8 mouse cellular contexts compared by ENCODE assay signal in genomic region chr10:22644171-22644570, GRCm38 (mm10). TPM values are rescaled to one million over a fixed set of nuclear protein-coding genes. Genes with fewer than 3 reads are reported as not detected.
A peak's percentile ranks its signal among the peaks of the same experiment; 100 is the strongest.
DNase-seq lines count a peak whose midpoint lies in the region; ATAC-seq and TF ChIP-seq lines count a peak whose summit lies in the region.

No protein-coding gene starts in this region.

- TF ChIP-seq CTCF in gastrocnemius, adult 2 months (IDR thresholded peaks at IDR 0.05) = no peak
- TF ChIP-seq CTCF in lung, embryonic 14.5 days (IDR thresholded peaks at IDR 0.05; ENCODE audit: low read depth) = no peak

- H3K27ac ChIP-seq in gastrocnemius, adult 2 months = peak overlapping the region; percentile 98
- H3K27ac ChIP-seq in lung, embryonic 14.5 days (ENCODE audit: low read depth) = 0 out of 2 replicates have a peak overlapping the region, but pooled peaks have one; percentile 37
- peak overlapping the region; percentile 2; the same call in 1 of the 2 replicates for H3K27ac ChIP-seq in midbrain, embryonic 16.5 days (ENCODE audit: low read length)

- peak; percentile 68 for DNase-seq in gastrocnemius, adult 2 months
- no peak for DNase-seq in gastrocnemius, postnatal 10 days
- DNase-seq in lung, embryonic 14.5 days = no peak
- no peak for DNase-seq in lung, postnatal 10 days
- DNase-seq in gastrocnemius, postnatal 14 days = peak; percentile 17
- DNase-seq in kidney, adult 18-20 months = no peak
- DNase-seq in adrenal gland, adult (ENCODE audit: inconsistent age in 2 of 2, low spot score in 1 of 2) = no peak

- no peaks in the 10 kb centered on the region for H3K27me3 ChIP-seq in lung, embryonic 14.5 days (ENCODE audit: insufficient read depth, low read length)
- no peaks in the 10 kb centered on the region for H3K27me3 ChIP-seq in midbrain, embryonic 16.5 days (ENCODE audit: control insufficient read depth, insufficient read depth, low read depth, low read length)

- no peak for ATAC-seq in lung, embryonic 14.5 days (ENCODE audit: insufficient read depth)
- 0 out of 2 replicates have a peak, but pooled peaks have one; percentile 7 for ATAC-seq in midbrain, embryonic 16.5 days

- 54% methylated on average over 9 of the region's 9 CpGs for WGBS in lung, embryonic 14.5 days
- WGBS in midbrain, embryonic 16.5 days = 47% methylated on average over 9 of the region's 9 CpGs

- peak overlapping the region; percentile 82 for H3K4me3 ChIP-seq in gastrocnemius, adult 2 months
- no peak overlapping the region for H3K4me3 ChIP-seq in lung, embryonic 14.5 days (ENCODE audit: low read depth, low read length)
- no peak overlapping the region for H3K4me3 ChIP-seq in midbrain, embryonic 16.5 days (ENCODE audit: low read depth, low read length)

- H3K9me3 ChIP-seq in lung, embryonic 14.5 days (ENCODE audit: low read depth, low read length) = no peaks in the 10 kb centered on the region; the same call in 1 of the 2 replicates
- H3K9me3 ChIP-seq in midbrain, embryonic 16.5 days (replicated peaks; ENCODE audit: control insufficient read depth, low read length, poor library complexity, severe bottlenecking) = no peaks in the 10 kb centered on the region

- no peak overlapping the region for H3K9ac ChIP-seq in lung, embryonic 14.5 days
- H3K9ac ChIP-seq in midbrain, embryonic 16.5 days (ENCODE audit: low read depth, low read length) = no peak overlapping the region

- H3K4me2 ChIP-seq in lung, embryonic 14.5 days = no peak overlapping the region
- peak overlapping the region; percentile 90 for H3K4me2 ChIP-seq in midbrain, embryonic 16.5 days (ENCODE audit: low read length)

- H3K4me1 ChIP-seq in lung, embryonic 14.5 days (ENCODE audit: insufficient read depth) = peaks cover 4% of the 10 kb centered on the region; the same call in 1 of the 2 replicates
- peaks cover 8% of the 10 kb centered on the region; the same call in 1 of the 2 replicates for H3K4me1 ChIP-seq in midbrain, embryonic 16.5 days (ENCODE audit: control insufficient read depth, insufficient read depth, low read length)

- intact Hi-C loops in gastrocnemius, adult 2 months (cut with DNase I) = loop anchor here (5.0 kb wide), 1 partner anchor 73 kb away; no protein-coding TSS in a partner anchor
- intact Hi-C loops in gastrocnemius, postnatal 14 days (cut with DNase I; ENCODE audit: low total_unique reads) = no loop called here

- no peaks in the 10 kb centered on the region for H3K36me3 ChIP-seq in lung, embryonic 14.5 days (ENCODE audit: insufficient read depth)
- no peaks in the 10 kb centered on the region for H3K36me3 ChIP-seq in midbrain, embryonic 16.5 days (ENCODE audit: control insufficient read depth, insufficient read depth, low read length)

RNA-seq across cellular contexts. Expression of gene Slc2a12, which starts 0.6 kb away (rescaled TPM):
- 10 to 100 TPM; 13.3 to 13.8 TPM for total RNA-seq in gastrocnemius, adult 2 months (2021)
- 10 to 100 TPM; 13.1 to 15.9 TPM for total RNA-seq in gastrocnemius, postnatal 10 days (2021)
- polyA plus RNA-seq in lung, embryonic 14.5 days (2014; fragmentation: Nextera tagmentation; extraction: Ambion mirVana) = 1.1 and 1.3 TPM in 2 replicates
- total RNA-seq in gastrocnemius, postnatal 14 days (2021) = 10 to 100 TPM; 12.8 to 13.7 TPM
- polyA plus RNA-seq in midbrain, embryonic 16.5 days (2015; fragmentation: Nextera tagmentation; extraction: Ambion mirVana) = 4.7 and 5.3 TPM in 2 replicates

Comparison
In these comparisons a context has a peak if more than half of its experiments do, and no peak if none do; other contexts are left out.
1. DNase-seq: peak in gastrocnemius, adult 2 months (single experiment) and gastrocnemius, postnatal 14 days (single experiment); none in gastrocnemius, postnatal 10 days (single experiment), lung, embryonic 14.5 days (single experiment), lung, postnatal 10 days (single experiment), kidney, adult 18-20 months (single experiment) and adrenal gland, adult (0 of 2).
2. H3K27ac ChIP-seq: peak in every context shown above with its lines; median percentile 98 in gastrocnemius, adult 2 months; 37 in lung, embryonic 14.5 days; 2 in midbrain, embryonic 16.5 days.